Mouse (Mus musculus): ENCODE data around the gene Rad51c. TPM values are rescaled to one million over a fixed set of nuclear protein-coding genes. Genes with fewer than 3 reads are reported as not detected.
"Not testable (repeated sequence)": the region's sequence is repeated elsewhere in the genome, so short reads cannot be mapped to it uniquely, and the experiment has no call there.

The Rad51c gene
- polyA plus RNA-seq, 1 experiment from 2014 or later, result 8.2 TPM

- 44% methylated on average over 1 of the region's 1 CpGs for WGBS
- H3K27ac ChIP-seq (ENCODE audit: low read depth, low read length), result 0 out of 2 replicates have a peak overlapping the region, but pooled peaks have one; percentile 18
Measured at GRCm38 (mm10) chr11:87427273-87428050, 22.7 kb upstream of the Rad51c start.

GRCm38 (mm10) chr11:87426450-87427250, 21.9 kb upstream of the Rad51c start:
- peak; percentile 92 for ATAC-seq (ENCODE audit: low FRiP score, low TSS enrichment)
- peak overlapping the region; percentile 25; the same call in 1 of the 2 replicates for H3K4me3 ChIP-seq (ENCODE audit: low read length)
- under 1% methylated on average over 23 of the region's 24 CpGs for WGBS
- not testable (repeated sequence) for H3K9me3 ChIP-seq (ENCODE audit: control insufficient read depth, low read length); H3K4me1 ChIP-seq (ENCODE audit: control insufficient read depth, insufficient read depth, low read length); H3K27me3 ChIP-seq (ENCODE audit: control insufficient read depth, insufficient read depth, low read length); H3K36me3 ChIP-seq (ENCODE audit: control insufficient read depth, insufficient read depth, low read length); H3K9ac ChIP-seq (ENCODE audit: low read depth, low read length)
- H3K4me2 ChIP-seq (replicated peaks; ENCODE audit: low read depth, low read length), result peak overlapping the region; percentile 44
- H3K27ac ChIP-seq (ENCODE audit: low read depth, low read length), result 0 out of 2 replicates have a peak overlapping the region, but pooled peaks have one; percentile 61

More at GRCm38 (mm10) chr11:87427273-87428050, 22.7 kb upstream of the Rad51c start:
- no peaks in the 10 kb centered on the region for H3K27me3 ChIP-seq (ENCODE audit: control insufficient read depth, insufficient read depth, low read length)
- no peaks in the 10 kb centered on the region for H3K4me1 ChIP-seq (ENCODE audit: control insufficient read depth, insufficient read depth, low read length)
- no peaks in the 10 kb centered on the region for H3K9me3 ChIP-seq (ENCODE audit: control insufficient read depth, low read length)
- no peak overlapping the region for H3K9ac ChIP-seq (ENCODE audit: low read depth, low read length)
- H3K4me2 ChIP-seq (replicated peaks; ENCODE audit: low read depth, low read length), result no peak overlapping the region
- H3K36me3 ChIP-seq (ENCODE audit: control insufficient read depth, insufficient read depth, low read length), result no peaks in the 10 kb centered on the region
- no peak overlapping the region for H3K4me3 ChIP-seq (ENCODE audit: low read length)
- ATAC-seq (ENCODE audit: low FRiP score, low TSS enrichment), result no peak

GRCm38 (mm10) chr11:87426121-87426449, 21.3 kb upstream of the Rad51c start:
- no peak for ATAC-seq (ENCODE audit: low FRiP score, low TSS enrichment)

DNA sequence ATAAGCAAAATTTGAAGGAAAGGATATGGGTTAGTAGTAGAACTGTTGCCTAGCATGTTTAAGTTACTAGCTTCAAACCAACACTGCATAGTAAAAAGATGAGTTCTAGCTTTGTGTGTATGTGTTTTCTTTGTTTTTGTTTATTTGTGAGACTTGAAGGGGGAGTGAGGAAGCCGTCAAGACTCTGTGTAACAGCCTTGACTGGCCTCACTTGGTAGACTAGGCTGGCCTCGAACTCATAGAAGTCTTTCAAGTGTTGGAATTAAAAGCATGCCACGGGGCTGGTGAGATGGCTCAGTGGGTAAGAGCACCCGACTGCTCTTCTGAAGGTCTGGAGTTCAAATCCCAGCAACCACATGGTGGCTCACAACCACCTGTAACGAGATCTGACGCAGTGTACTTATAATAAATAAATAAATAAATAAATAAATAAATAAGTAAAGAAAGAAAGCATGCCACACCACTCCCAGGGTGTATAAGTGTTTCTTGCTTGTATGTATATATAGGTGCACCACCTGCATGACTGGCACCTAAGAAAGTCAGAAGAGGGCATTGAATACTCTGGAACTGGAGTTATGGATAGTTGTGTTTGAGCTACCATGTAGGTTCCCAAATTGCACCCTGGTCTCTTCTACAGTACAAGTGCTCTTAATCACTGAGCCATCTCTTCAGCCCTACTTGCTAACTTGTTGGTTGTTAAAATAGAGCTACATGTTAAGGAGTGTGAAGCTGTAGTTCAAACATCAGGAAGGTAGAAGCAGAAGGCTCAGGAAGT, 19.0 kb upstream of the Rad51c start:
- H3K27me3 ChIP-seq (ENCODE audit: control insufficient read depth, insufficient read depth, low read length), result no peaks in the 10 kb centered on the region
- H3K4me2 ChIP-seq (replicated peaks; ENCODE audit: low read depth, low read length), result no peak overlapping the region
- peak overlapping the region; percentile 27; the same call in 1 of the 2 replicates for H3K27ac ChIP-seq (ENCODE audit: low read depth, low read length)
- H3K4me3 ChIP-seq (ENCODE audit: low read length), result no peak overlapping the region
- no peak for ATAC-seq (ENCODE audit: low FRiP score, low TSS enrichment)
- H3K9ac ChIP-seq (ENCODE audit: low read depth, low read length), result no peak overlapping the region
- H3K36me3 ChIP-seq (ENCODE audit: control insufficient read depth, insufficient read depth, low read length), result no peaks in the 10 kb centered on the region
- peaks cover 6% of the 10 kb centered on the region; the same call in 1 of the 2 replicates for H3K4me1 ChIP-seq (ENCODE audit: control insufficient read depth, insufficient read depth, low read length)
- no peaks in the 10 kb centered on the region for H3K9me3 ChIP-seq (ENCODE audit: control insufficient read depth, low read length)
- WGBS, result 49% methylated on average over 6 of the region's 6 CpGs

More at GRCm38 (mm10) chr11:87426121-87426449, 21.3 kb upstream of the Rad51c start:
- Histone ChIP-seq H3K4me1 (ENCODE audit: control insufficient read depth, insufficient read depth, low read length) (peaks cover 6% of the 10 kb centered on the region; the same call in 1 of the 2 replicates), H3K27me3 (ENCODE audit: control insufficient read depth, insufficient read depth, low read length) (no peaks in the 10 kb centered on the region), H3K27ac (ENCODE audit: low read depth, low read length) (0 out of 2 replicates have a peak overlapping the region, but pooled peaks have one; percentile 61), H3K36me3 (ENCODE audit: control insufficient read depth, insufficient read depth, low read length) (no peaks in the 10 kb centered on the region), H3K9me3 (ENCODE audit: control insufficient read depth, low read length) (no peaks in the 10 kb centered on the region), H3K4me2 (replicated peaks; ENCODE audit: low read depth, low read length) (peak overlapping the region; percentile 44), H3K4me3 (ENCODE audit: low read length) (peak overlapping the region; percentile 25; the same call in 1 of the 2 replicates), H3K9ac (ENCODE audit: low read depth, low read length) (no peak overlapping the region)
- WGBS, result 2% methylated on average over 7 of the region's 7 CpGs

GRCm38 (mm10) chr11:87422511-87423340, 18.0 kb upstream of the Rad51c start:
- ATAC-seq (ENCODE audit: low FRiP score, low TSS enrichment), result peak; percentile 81
- Histone ChIP-seq H3K9ac (ENCODE audit: low read depth, low read length) (peak overlapping the region; percentile 53; the same call in 1 of the 2 replicates), H3K4me3 (ENCODE audit: low read length) (peak overlapping the region; percentile 45), H3K9me3 (ENCODE audit: control insufficient read depth, low read length) (no peaks in the 10 kb centered on the region), H3K27me3 (ENCODE audit: control insufficient read depth, insufficient read depth, low read length) (no peaks in the 10 kb centered on the region), H3K27ac (ENCODE audit: low read depth, low read length) (peak overlapping the region; percentile 92), H3K4me2 (replicated peaks; ENCODE audit: low read depth, low read length) (peak overlapping the region; percentile 58), H3K36me3 (ENCODE audit: control insufficient read depth, insufficient read depth, low read length) (no peaks in the 10 kb centered on the region), H3K4me1 (ENCODE audit: control insufficient read depth, insufficient read depth, low read length) (peaks cover 6% of the 10 kb centered on the region; the same call in 1 of the 2 replicates)
- under 1% methylated on average over 24 of the region's 26 CpGs for WGBS

- Histone ChIP-seq H3K36me3 (ENCODE audit: control insufficient read depth, insufficient read depth, low read length) (no peaks in the 10 kb centered on the region), H3K4me2 (replicated peaks; ENCODE audit: low read depth, low read length) (peak overlapping the region; percentile 58)
- WGBS, result 10% methylated on average over 6 of the region's 6 CpGs
Measured at GRCm38 (mm10) chr11:87421760-87422201, 17.0 kb upstream of the Rad51c start.

DNA sequence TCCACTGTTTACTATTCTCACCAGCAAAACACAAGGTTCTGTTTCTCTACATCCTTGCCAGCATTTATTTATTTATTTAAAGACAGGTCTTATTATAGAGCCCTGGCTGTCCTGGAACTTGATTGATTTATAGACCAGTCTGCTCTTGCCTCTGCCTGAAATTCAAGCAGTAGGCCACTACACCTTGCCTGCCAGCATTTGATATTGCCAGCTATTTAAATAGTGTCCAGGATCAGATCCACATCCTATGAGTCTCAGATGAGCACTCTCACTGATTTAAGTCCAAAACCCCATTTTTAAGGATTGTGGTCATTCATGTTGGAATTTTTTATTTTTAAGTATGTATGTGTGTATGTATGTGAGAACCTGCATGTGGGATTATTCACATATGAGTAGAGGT, 16.1 kb upstream of the Rad51c start:
- Histone ChIP-seq H3K36me3 (ENCODE audit: control insufficient read depth, insufficient read depth, low read length) (no peaks in the 10 kb centered on the region), H3K4me1 (ENCODE audit: control insufficient read depth, insufficient read depth, low read length) (peaks cover 6% of the 10 kb centered on the region; the same call in 1 of the 2 replicates), H3K4me2 (replicated peaks; ENCODE audit: low read depth, low read length) (no peak overlapping the region), H3K9ac (ENCODE audit: low read depth, low read length) (no peak overlapping the region), H3K4me3 (ENCODE audit: low read length) (no peak overlapping the region), H3K27ac (ENCODE audit: low read depth, low read length) (no peak overlapping the region), H3K27me3 (ENCODE audit: control insufficient read depth, insufficient read depth, low read length) (no peaks in the 10 kb centered on the region), H3K9me3 (ENCODE audit: control insufficient read depth, low read length) (no peaks in the 10 kb centered on the region)
- no peak for ATAC-seq (ENCODE audit: low FRiP score, low TSS enrichment)

More at GRCm38 (mm10) chr11:87421760-87422201, 17.0 kb upstream of the Rad51c start:
- Histone ChIP-seq H3K27ac (ENCODE audit: low read depth, low read length) (peak overlapping the region; percentile 92), H3K4me1 (ENCODE audit: control insufficient read depth, insufficient read depth, low read length) (peaks cover 6% of the 10 kb centered on the region; the same call in 1 of the 2 replicates), H3K9ac (ENCODE audit: low read depth, low read length) (peak overlapping the region; percentile 53; the same call in 1 of the 2 replicates), H3K4me3 (ENCODE audit: low read length) (peak overlapping the region; percentile 45), H3K27me3 (ENCODE audit: control insufficient read depth, insufficient read depth, low read length) (no peaks in the 10 kb centered on the region), H3K9me3 (ENCODE audit: control insufficient read depth, low read length) (no peaks in the 10 kb centered on the region)
- no peak for ATAC-seq (ENCODE audit: low FRiP score, low TSS enrichment)

DNA sequence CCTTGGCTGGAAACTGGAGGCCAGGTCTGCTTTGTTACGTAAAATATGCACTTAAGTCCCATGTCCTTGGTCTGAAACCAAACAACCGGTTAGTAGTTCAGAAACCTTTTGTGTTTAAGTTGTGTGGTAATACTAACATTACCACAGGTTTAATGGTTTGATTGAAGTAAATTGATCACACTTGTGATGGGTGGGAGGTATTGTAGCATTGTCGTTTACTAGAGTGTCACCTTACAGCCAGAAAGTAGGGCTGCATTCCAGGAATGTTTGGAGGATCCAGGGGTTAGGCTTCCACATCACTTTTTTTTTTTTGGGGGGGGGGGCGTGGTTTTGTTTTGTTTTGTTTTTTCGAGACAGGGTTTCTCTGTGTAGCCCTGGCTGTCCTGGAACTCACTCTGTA, 11.4 kb upstream of the Rad51c start:
- H3K9me3 ChIP-seq (ENCODE audit: control insufficient read depth, low read length), result no peaks in the 10 kb centered on the region
- H3K4me2 ChIP-seq (replicated peaks; ENCODE audit: low read depth, low read length), result no peak overlapping the region
- H3K4me3 ChIP-seq (ENCODE audit: low read length), result no peak overlapping the region
- H3K4me1 ChIP-seq (ENCODE audit: control insufficient read depth, insufficient read depth, low read length), result no peaks in the 10 kb centered on the region
- no peaks in the 10 kb centered on the region for H3K27me3 ChIP-seq (ENCODE audit: control insufficient read depth, insufficient read depth, low read length)
- no peaks in the 10 kb centered on the region for H3K36me3 ChIP-seq (ENCODE audit: control insufficient read depth, insufficient read depth, low read length)
- H3K27ac ChIP-seq (ENCODE audit: low read depth, low read length), result no peak overlapping the region
- no peak overlapping the region for H3K9ac ChIP-seq (ENCODE audit: low read depth, low read length)
- WGBS, result 50% methylated on average over 5 of the region's 5 CpGs
- ATAC-seq (ENCODE audit: low FRiP score, low TSS enrichment), result no peak

All from kidney, embryonic 14.5 days (tissue).